Mouse (Mus musculus) thymus, adult 2 months (tissue): ENCODE measurements around the gene Cped1.

Experiments used
- CTCF ChIP-seq: fragments of 200-500 bp; IDR thresholded peaks from 2 replicates; pipeline ENCODE4 v1.5.1; 2012; ENCODE audit warnings: mild to moderate bottlenecking, control low read depth, low read length, moderate library complexity, borderline replicate concordance; ENCODE audit not compliant: control insufficient read depth, poor library complexity, insufficient read depth; ENCODE audit errors: extremely low read depth
- POLR2A ChIP-seq: fragments of 200-500 bp; IDR thresholded peaks from 2 replicates; pipeline ENCODE4 v1.6.1; 2012; ENCODE audit warnings: mild to moderate bottlenecking, low read length, control low read depth, moderate library complexity; ENCODE audit not compliant: control insufficient read depth, poor library complexity, insufficient read depth; ENCODE audit errors: extremely low read depth

DNA sequence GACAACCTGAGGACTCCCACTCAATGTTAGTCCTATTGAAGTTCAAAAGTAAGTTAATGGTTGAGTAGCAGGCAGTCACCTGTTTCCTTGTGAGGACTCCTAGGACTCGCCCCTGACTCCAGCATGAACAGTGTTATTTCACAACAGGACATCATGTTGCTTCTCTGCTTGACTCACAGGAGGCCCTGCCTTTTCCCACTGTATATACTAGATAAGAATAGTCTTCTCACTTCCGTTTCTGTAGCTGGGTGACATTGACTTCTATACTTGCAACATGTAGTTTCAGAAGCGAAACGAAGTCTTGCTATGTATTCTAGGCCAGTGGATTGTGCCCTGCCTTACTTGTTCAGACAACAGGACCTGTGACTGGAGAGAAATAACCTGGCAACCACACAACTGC, 236.4 kb downstream of the Cped1 start:
- no peak for TF ChIP-seq CTCF
- TF ChIP-seq POLR2A, result no peak
